Mouse (Mus musculus) naive thymus-derived CD4-positive, alpha-beta T cell, adult 5 months (primary cell): ENCODE measurements around the gene 2310011J03Rik. TPM values are rescaled to one million over a fixed set of nuclear protein-coding genes. Genes with fewer than 3 reads are reported as not detected.

ENCODE experiments used
- polyA plus RNA-seq: library from polyadenylated mRNA; unstranded; fragments of 100-300 nt; shearing (Covaris generic); gene quantifications from one replicate; pipeline ENCODE4 v1.2.1, GENCODE M21; 2017

The 2310011J03Rik gene
- 30.5 TPM for polyA plus RNA-seq

DNA sequence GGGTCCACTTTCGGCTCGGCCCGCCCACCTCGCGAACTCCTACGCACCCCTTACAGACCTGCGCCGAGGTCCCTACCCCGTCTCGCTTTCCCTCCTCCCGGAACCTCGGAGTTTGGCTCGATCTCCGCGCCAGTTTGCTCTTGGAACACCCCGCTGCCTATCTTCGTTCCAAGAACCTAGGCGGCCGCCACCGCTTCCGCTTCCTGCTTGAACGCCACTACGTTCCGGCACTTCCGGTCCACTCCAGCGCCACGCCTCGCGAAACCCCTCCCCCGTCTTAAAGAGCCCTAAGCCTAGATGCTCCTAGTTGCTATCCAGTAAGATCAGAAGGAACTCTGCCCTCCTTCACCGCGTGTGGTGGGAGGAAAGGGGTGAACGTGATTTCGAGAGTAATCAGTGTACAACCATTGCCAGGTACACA, at the start of gene 2310011J03Rik:
2310011J03Rik (minus strand) TSS at position 198 of the 421 bp plus-strand sequence.

GRCm38 (mm10) chr10:80356001-80356682, 35.8 kb upstream of the 2310011J03Rik start, which contains the start of gene Plk5:
Plk5 (plus strand) TSS chr10:80356459.

DNA sequence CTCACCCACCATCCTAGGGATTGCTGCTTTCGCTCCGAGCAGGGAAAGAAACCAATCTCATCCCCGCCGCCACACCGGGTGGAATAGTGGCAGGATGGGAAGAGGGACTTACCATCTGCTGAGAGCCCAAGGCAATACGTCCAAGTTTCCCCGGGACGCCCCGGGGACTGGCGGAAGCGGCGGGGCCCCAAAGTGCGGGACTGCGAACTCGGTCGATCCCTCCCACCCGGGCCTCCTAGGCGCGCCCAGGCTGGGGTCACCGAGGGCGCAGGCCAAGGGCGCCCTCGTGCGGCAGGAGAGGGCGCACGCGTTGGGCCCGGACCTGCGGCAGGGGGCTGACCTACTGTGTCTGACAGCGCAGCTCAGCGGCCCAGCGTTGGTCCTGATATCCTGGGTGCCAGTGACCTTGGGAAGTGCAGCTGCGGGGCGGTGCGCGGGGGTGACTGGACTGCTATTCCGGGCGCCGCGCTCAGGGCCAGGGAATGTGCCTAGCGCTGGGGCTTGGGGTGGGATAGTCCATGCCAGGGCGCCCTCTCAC, 28.0 kb upstream of the 2310011J03Rik start, which contains the start of gene Adamtsl5:
Adamtsl5 (minus strand) TSS at position 169 of the 538 bp plus-strand sequence.

GRCm38 (mm10) chr10:80329273-80330081, 9.1 kb upstream of the 2310011J03Rik start, which contains the start of the genes Pcsk4 and Reep6:
Pcsk4 (minus strand) TSS chr10:80329498.
Reep6 (plus strand) TSS chr10:80329953.

GRCm38 (mm10) chr10:80295618-80296425, 24.5 kb downstream of the 2310011J03Rik start, which contains the start of gene Apc2:
Apc2 (plus strand) TSS chr10:80295977.

GRCm38 (mm10) chr10:80292251-80293146, 27.8 kb downstream of the 2310011J03Rik start, which contains the start of gene Rps15:
Rps15 (plus strand) TSS chr10:80292453.

Other genes starting within 250 kb of the 2310011J03Rik start
- 74.3 TPM for gene Sbno2, start 215.0 kb downstream of the 2310011J03Rik start, polyA plus RNA-seq
- 60.7 TPM for gene Stk11, start 204.7 kb downstream of the 2310011J03Rik start, polyA plus RNA-seq
- gene Atp5d, start 181.9 kb downstream of the 2310011J03Rik start, polyA plus RNA-seq, result 311 TPM
- 7.2 TPM for gene Cbarp, start 179.7 kb downstream of the 2310011J03Rik start, polyA plus RNA-seq
- gene Midn, start 172.3 kb downstream of the 2310011J03Rik start, polyA plus RNA-seq, result 2.8 TPM
- 325 TPM for gene Cirbp, start 154.6 kb downstream of the 2310011J03Rik start, polyA plus RNA-seq
- 19.5 TPM for gene 1600002K03Rik, start 147.6 kb downstream of the 2310011J03Rik start, polyA plus RNA-seq
- gene Efna2, start 141.1 kb downstream of the 2310011J03Rik start, polyA plus RNA-seq, result 0.32 TPM
- 106 TPM for gene Mum1, start 94.1 kb downstream of the 2310011J03Rik start, polyA plus RNA-seq
- 171 TPM for gene Ndufs7, start 71.4 kb downstream of the 2310011J03Rik start, polyA plus RNA-seq
- gene Gamt, start 59.5 kb downstream of the 2310011J03Rik start, polyA plus RNA-seq, result not detected
- gene Dazap1, start 59.1 kb downstream of the 2310011J03Rik start, polyA plus RNA-seq, result 91.1 TPM
- 1,047 TPM for gene Rps15, start 28.1 kb downstream of the 2310011J03Rik start, polyA plus RNA-seq
- 0.06 TPM for gene Apc2, start 24.6 kb downstream of the 2310011J03Rik start, polyA plus RNA-seq
- gene Pcsk4, start 9.0 kb upstream of the 2310011J03Rik start, polyA plus RNA-seq, result 8.1 TPM
- not detected for gene Reep6, start 9.4 kb upstream of the 2310011J03Rik start, polyA plus RNA-seq
- gene Adamtsl5, start 27.9 kb upstream of the 2310011J03Rik start, polyA plus RNA-seq, result not detected
- not detected for gene Plk5, start 35.9 kb upstream of the 2310011J03Rik start, polyA plus RNA-seq
- gene Mex3d, start 67.1 kb upstream of the 2310011J03Rik start, polyA plus RNA-seq, result 10.9 TPM
- 124 TPM for gene Mbd3, start 79.0 kb upstream of the 2310011J03Rik start, polyA plus RNA-seq
- gene Uqcr11, start 86.3 kb upstream of the 2310011J03Rik start, polyA plus RNA-seq, result 65.7 TPM
- gene Tcf3, start 113.1 kb upstream of the 2310011J03Rik start, polyA plus RNA-seq, result 94.0 TPM
- not detected for gene Onecut3, start 174.3 kb upstream of the 2310011J03Rik start, polyA plus RNA-seq
- not detected for gene Atp8b3, start 218.6 kb upstream of the 2310011J03Rik start, polyA plus RNA-seq
- 83.0 TPM for gene Rexo1, start 241.0 kb upstream of the 2310011J03Rik start, polyA plus RNA-seq